Mouse (Mus musculus) liver, embryonic 14.5 days (tissue): Measurements from ENCODE around the gene Spc24.

Experiments
- CTCF ChIP-seq: IDR thresholded peaks from 2 replicates; pipeline ENCODE4 v1.5.1; 2016; ENCODE audit warnings: antibody characterized with exemption, low read depth, control low read depth
- EP300 ChIP-seq: IDR thresholded peaks from 2 replicates; pipeline ENCODE4 v1.6.1; 2016; ENCODE audit warnings: antibody characterized with exemption, low read depth

DNA sequence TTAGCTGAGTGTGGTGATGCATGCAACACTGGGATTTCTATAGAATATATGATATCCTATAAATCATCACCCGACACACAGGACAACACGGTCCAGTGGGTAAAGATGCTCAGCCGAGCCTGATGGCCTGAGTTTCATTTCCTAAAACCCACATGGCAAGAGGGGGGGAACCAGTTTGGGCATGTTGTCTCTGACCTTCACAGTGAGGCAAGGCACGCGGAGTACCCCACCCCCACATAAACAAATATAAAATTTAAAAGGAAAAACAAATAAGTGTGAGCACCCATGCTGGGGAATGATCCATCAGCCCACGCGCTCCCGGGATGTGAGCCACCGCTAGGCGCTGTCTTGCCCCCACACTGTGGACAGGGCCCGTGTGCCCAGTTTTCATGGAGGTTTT lies 46.9 kb upstream of the Spc24 start:
- TF ChIP-seq CTCF = no peak
- no peak for TF ChIP-seq EP300
